Mouse (Mus musculus): Measurements from ENCODE around the gene E2f2. TPM values are rescaled to one million over a fixed set of nuclear protein-coding genes. Genes with fewer than 3 reads are reported as not detected.
A peak's percentile ranks its signal among the peaks of the same experiment; 100 is the strongest.

E2f2 gene
- polyA plus RNA-seq, 1 experiment from 2014 or later, result 9.7 TPM

DNA sequence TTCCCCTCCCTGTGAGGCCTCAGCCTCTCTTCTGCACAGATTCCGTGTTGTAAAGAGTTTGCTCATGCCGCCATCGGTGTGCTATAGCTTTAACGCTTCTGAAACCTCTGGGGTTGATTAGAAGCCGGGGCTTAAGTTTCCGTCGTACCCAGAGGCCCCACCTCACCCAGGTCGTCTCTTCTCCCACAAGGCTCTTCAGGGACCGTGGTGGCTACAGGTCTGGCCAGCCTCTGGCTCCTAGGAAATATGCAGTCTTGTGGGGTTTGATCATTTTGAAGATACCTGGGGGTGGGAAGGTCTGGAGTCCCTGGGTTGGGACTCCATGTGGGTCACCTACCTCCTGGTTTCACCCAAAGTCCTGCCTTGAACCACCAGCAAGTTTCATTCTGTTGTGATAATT is 23.4 kb downstream of the E2f2 start:
- WGBS, result 76% methylated on average over 9 of the region's 9 CpGs
- Histone ChIP-seq H3K4me1 (no peaks in the 10 kb centered on the region), H3K9me3 (replicated peaks) (no peaks in the 10 kb centered on the region), H3K4me2 (no peak overlapping the region), H3K9ac (no peak overlapping the region), H3K4me3 (replicated peaks) (no peak overlapping the region), H3K36me3 (peaks cover 35% of the 10 kb centered on the region), H3K27ac (no peak overlapping the region), H3K27me3 (no peaks in the 10 kb centered on the region)
- no peak for ATAC-seq (replicated peaks; ENCODE audit: low FRiP score)

DNA sequence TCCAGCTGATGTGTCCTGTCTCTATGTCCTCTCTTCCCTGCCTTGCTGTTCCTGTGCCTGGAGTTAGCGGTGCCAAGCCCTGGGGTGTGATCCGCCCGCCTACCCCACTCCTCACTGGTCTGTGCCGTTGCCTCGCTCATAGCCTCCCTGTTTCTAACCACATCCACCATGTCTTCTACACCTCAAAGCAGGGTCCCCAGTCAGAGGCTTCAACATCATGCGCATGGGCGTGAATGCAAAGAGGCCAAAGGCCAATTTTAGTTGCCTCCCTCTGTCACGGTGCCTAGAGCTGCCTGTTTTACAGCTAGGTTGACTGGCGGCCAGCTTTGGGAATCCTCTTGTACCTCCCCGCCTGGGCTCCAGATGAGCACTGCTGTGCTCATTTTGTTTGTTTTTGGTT is 24.0 kb downstream of the E2f2 start:
- no peak overlapping the region for H3K4me2 ChIP-seq
- no peak for ATAC-seq (replicated peaks; ENCODE audit: low FRiP score)
- no peaks in the 10 kb centered on the region for H3K9me3 ChIP-seq (replicated peaks)
- H3K9ac ChIP-seq, result no peak overlapping the region
- no peaks in the 10 kb centered on the region for H3K27me3 ChIP-seq
- H3K4me3 ChIP-seq (replicated peaks), result no peak overlapping the region
- H3K4me1 ChIP-seq, result no peaks in the 10 kb centered on the region
- no peak overlapping the region for H3K27ac ChIP-seq
- H3K36me3 ChIP-seq, result peaks cover 30% of the 10 kb centered on the region
- 68% methylated on average over 10 of the region's 10 CpGs for WGBS

DNA sequence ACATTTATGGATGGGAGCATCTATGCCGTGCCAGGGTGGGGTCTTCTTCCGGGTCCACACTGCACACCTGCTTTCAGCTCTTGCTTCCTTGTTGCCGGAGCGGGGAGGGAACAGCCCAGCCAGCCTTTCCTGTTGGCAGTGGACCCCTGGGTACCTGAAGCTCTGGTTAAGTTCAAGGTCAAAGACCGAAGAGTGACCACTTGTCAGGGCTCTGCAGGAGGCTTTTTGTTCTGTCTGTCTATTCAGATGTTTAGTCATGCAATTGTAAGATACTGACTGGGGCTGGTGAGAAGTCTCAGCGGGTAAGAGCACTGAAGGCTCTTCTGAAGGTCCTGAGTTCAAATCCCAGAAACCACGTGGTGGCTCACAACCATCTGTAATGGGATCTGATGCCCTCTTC is 26.7 kb downstream of the E2f2 start:
- Histone ChIP-seq H3K27me3 (0 out of 2 replicates have a peak, but pooled peaks cover 3% of the 10 kb centered on the region), H3K9me3 (replicated peaks) (no peaks in the 10 kb centered on the region), H3K27ac (no peak overlapping the region), H3K4me2 (no peak overlapping the region), H3K4me3 (replicated peaks) (no peak overlapping the region), H3K36me3 (peaks cover 5% of the 10 kb centered on the region; the same call in 1 of the 2 replicates), H3K4me1 (no peaks in the 10 kb centered on the region), H3K9ac (no peak overlapping the region)
- ATAC-seq (replicated peaks; ENCODE audit: low FRiP score), result no peak
- WGBS, result 80% methylated on average over 7 of the region's 7 CpGs

DNA sequence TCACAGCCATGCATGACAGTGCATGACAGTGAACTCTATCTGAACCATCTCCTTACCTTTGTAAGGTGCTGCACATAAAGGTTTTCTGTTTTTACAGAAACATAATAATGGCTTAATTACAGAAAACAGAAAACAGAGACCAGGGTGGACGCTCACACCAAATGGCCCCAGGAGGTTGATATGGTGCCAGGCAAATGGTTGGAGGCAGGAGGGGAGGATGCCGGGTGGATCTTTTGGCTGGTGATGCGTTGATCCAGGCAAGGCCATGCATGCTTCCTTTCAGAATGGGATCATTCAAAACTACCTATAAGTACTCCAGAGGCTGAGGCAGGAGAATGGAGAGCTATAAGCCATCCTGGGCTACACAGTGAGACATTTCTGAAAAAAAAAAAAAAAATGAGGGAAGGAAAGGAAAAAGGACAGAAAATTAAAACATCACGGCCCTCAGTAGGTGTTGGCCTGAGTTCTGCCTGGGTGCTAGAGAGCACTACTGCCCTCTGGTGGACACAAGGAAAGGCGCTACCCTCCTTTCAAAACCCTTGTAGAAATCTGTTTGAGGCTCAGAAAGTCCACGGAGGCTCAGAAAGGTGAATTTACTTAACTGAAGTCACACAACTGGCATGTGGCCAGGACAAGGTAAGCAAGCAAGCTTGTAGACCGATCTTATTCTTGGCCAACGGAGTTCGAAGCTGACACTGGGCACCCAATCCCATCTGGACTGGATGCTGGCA is 27.5 kb downstream of the E2f2 start:
- ATAC-seq (replicated peaks; ENCODE audit: low FRiP score), result no peak
- Histone ChIP-seq H3K36me3 (no peaks in the 10 kb centered on the region), H3K9me3 (replicated peaks) (no peaks in the 10 kb centered on the region), H3K4me1 (no peaks in the 10 kb centered on the region), H3K4me3 (replicated peaks) (no peak overlapping the region), H3K27me3 (0 out of 2 replicates have a peak, but pooled peaks cover 3% of the 10 kb centered on the region), H3K27ac (no peak overlapping the region), H3K4me2 (no peak overlapping the region), H3K9ac (no peak overlapping the region)
- WGBS, result 30% methylated on average over 9 of the region's 9 CpGs

DNA sequence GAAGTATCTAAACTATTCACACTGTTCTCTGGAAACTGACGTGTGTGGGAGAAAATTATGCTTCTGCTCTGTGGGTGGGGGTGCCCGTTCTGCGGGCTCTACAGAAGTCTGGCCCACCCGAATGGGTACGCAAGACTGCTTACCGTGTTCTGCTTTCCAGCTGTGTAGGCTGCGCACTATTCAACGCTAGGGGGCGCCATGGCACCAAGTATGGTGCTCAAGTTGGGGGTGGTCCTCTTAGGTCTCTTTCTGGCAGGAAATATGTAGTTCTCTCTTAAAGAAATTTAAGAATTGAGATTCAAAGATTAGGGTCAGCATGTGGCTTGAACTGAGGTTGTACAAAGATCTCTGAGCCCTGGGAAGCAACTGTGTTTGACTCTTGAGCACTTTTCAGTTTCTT is 30.3 kb downstream of the E2f2 start:
- no peaks in the 10 kb centered on the region for H3K9me3 ChIP-seq (replicated peaks)
- 7% methylated on average over 9 of the region's 9 CpGs for WGBS
- no peak overlapping the region for H3K4me3 ChIP-seq (replicated peaks)
- 0 out of 2 replicates have a peak, but pooled peaks cover 3% of the 10 kb centered on the region for H3K27me3 ChIP-seq
- H3K36me3 ChIP-seq, result no peaks in the 10 kb centered on the region
- H3K27ac ChIP-seq, result no peak overlapping the region
- no peak overlapping the region for H3K4me2 ChIP-seq
- H3K4me1 ChIP-seq, result peaks cover 20% of the 10 kb centered on the region
- no peak overlapping the region for H3K9ac ChIP-seq
- ATAC-seq (replicated peaks; ENCODE audit: low FRiP score), result no peak

DNA sequence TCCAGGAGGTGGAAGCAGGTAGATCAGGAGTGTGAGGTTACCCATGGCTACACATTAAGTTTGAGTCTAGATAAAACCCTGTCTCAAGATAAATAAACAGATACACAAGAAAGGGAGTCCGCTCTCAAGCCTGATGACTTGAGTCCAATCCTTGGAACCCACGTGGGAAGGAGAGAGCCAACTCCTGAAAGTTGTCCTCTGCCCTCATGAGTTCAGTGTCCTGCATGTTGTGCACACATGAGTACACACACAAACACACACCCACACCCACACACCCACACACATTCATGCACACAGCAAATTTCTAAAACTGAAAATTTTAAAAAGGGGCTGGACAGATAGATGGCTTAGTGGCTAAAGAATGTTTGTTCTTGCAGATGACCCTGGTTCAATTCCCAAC is 32.6 kb downstream of the E2f2 start:
- no peak overlapping the region for H3K27ac ChIP-seq
- H3K27me3 ChIP-seq, result peaks cover 8% of the 10 kb centered on the region; the same call in 1 of the 2 replicates
- ATAC-seq (replicated peaks; ENCODE audit: low FRiP score), result no peak
- 59% methylated on average over 2 of the region's 2 CpGs for whole genome bisulfite sequencing
- peaks cover 21% of the 10 kb centered on the region for H3K4me1 ChIP-seq
- H3K36me3 ChIP-seq, result no peaks in the 10 kb centered on the region
- no peaks in the 10 kb centered on the region for H3K9me3 ChIP-seq (replicated peaks)
- no peak overlapping the region for H3K4me2 ChIP-seq
- H3K9ac ChIP-seq, result no peak overlapping the region
- H3K4me3 ChIP-seq (replicated peaks), result no peak overlapping the region

DNA sequence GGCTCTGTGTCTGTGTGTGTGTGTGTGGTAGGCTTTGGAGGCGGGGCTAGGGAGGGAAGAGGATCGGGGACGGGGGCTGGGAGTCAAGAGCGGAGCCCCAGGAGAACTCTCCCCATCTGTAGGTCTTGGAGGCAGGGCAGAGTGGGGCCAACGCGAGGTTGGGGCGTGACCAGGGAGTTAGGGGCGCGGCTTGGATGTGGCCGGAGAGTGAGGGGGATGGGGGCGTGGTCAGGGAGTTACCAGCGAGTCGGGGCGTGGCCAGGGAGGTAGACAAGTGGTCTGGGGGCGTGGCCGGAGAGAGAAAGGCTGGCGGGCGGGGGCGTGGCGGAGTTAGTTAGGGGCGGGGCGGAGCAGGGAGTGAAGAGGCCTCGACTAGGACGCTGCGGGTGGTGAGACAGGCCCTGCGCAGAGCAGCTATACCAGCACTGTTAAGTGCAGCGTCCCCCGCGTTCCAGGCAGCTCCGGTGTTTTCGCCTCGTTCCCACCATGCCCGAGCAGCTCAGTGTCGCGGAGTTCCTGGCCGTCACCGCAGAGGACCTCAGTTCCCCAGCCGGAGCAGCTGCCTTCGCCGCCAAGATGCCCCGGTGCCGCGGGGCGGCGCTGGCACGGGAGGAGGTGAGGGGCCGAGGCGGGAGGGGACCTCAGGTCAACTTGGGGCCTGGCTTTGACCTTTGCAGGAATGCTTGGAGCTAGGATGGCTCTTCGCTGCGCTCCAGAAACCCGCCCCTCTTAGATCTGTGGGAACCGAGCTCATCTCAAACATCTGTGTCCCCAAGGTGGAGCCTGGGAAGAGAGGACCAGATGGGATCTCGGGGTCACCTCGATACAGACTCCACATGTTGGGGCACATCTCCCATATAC is 34.1 kb downstream of the E2f2 start, which contains the start of gene Asap3:
Asap3 (plus strand) TSS at position 333 of the 861 bp plus-strand sequence.
- Histone ChIP-seq H3K4me2 (peak within 1 kb of the TSS; percentile 96), H3K27me3 (peaks cover 8% of the 10 kb centered on the region; the same call in 1 of the 2 replicates), H3K4me3 (replicated peaks) (peak within 1 kb of the TSS; percentile 61), H3K4me1 (peaks cover 21% of the 10 kb centered on the region), H3K9ac (peak within 1 kb of the TSS; percentile 64), H3K36me3 (no peaks in the 10 kb centered on the region), H3K27ac (peak within 1 kb of the TSS; percentile 75), H3K9me3 (replicated peaks) (no peaks in the 10 kb centered on the region)
- WGBS, result under 1% methylated on average over 54 of the region's 54 CpGs
- ATAC-seq (replicated peaks; ENCODE audit: low FRiP score), result peak; percentile 93

DNA sequence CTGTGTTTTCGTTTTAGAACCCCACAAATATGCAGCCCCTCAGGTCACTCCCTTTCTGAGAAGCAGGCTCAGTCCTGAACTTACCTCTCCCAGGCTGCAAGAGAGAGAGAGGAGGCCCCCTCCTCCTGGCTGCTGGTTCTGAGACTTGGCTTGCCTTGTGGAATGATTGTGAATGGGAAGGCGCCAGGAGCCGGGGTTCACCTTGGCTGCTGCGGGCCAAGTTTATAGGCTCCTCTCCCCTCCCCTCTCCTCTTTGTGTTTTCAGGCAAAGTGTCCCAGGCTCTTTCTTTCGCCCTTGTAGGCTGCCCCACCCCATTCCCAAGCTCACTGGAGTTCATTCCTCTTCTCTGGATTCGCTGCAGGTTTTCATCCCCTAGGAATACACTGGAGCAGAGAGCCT is 34.7 kb downstream of the E2f2 start:
- WGBS, result 4% methylated on average over 6 of the region's 6 CpGs
- Histone ChIP-seq H3K4me1 (peaks cover 21% of the 10 kb centered on the region), H3K9ac (peak overlapping the region; percentile 36), H3K4me3 (replicated peaks) (peak overlapping the region; percentile 61), H3K9me3 (replicated peaks) (no peaks in the 10 kb centered on the region), H3K4me2 (peak overlapping the region; percentile 96), H3K36me3 (no peaks in the 10 kb centered on the region), H3K27ac (no peak overlapping the region), H3K27me3 (peaks cover 8% of the 10 kb centered on the region; the same call in 1 of the 2 replicates)
- no peak for ATAC-seq (replicated peaks; ENCODE audit: low FRiP score)

DNA sequence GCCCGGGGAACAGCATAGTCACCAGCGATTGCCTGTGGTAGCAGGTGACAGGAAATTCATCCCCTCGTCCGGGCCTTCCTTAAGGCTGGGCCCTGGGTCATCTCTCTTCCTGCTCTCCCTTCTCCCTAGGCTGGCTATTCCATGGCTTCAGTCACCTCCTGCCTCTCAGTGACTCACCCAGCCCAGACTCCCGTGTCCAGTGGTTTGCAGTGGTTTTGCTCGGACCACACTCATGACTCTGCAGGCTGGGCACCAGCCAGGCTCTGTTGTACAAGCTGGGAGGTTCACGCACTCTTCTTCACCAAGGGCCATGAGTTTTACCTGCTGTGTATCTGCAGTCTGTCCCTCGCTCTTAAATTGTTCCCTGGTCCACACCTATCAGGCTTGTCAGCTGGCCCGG is 38.7 kb downstream of the E2f2 start:
- ATAC-seq (replicated peaks; ENCODE audit: low FRiP score), result no peak
- no peaks in the 10 kb centered on the region for H3K36me3 ChIP-seq
- H3K4me3 ChIP-seq (replicated peaks), result no peak overlapping the region
- 76% methylated on average over 9 of the region's 9 CpGs for WGBS
- no peak overlapping the region for H3K27ac ChIP-seq
- no peak overlapping the region for H3K4me2 ChIP-seq
- peaks cover 21% of the 10 kb centered on the region for H3K4me1 ChIP-seq
- H3K9ac ChIP-seq, result no peak overlapping the region
- peaks cover 5% of the 10 kb centered on the region; the same call in 1 of the 2 replicates for H3K27me3 ChIP-seq
- H3K9me3 ChIP-seq (replicated peaks), result no peaks in the 10 kb centered on the region

DNA sequence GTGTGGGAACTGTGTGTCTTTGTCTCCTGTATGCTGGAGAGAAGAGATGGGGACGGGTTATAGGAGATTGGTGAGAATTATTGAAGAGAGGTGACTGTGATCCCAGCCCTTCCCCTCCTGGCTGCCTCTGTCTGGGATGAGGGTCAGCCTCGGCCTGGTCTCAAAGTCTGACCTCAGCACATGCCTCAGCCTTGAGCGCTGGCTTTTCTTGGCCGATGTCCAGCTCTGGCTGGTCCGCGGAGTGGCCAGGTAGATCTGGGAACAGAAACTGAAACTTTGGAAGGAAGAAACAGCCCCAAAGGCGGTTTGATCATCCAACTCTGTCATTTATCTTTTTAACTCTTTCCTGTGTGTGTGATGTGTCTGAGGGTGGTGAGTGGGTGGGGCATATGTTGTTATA is 41.4 kb downstream of the E2f2 start:
- Histone ChIP-seq H3K27me3 (no peaks in the 10 kb centered on the region), H3K4me2 (no peak overlapping the region), H3K36me3 (no peaks in the 10 kb centered on the region), H3K4me1 (peaks cover 14% of the 10 kb centered on the region), H3K4me3 (replicated peaks) (no peak overlapping the region), H3K27ac (peak overlapping the region; percentile 56; the same call in 1 of the 2 replicates), H3K9me3 (replicated peaks) (no peaks in the 10 kb centered on the region), H3K9ac (no peak overlapping the region)
- no peak for ATAC-seq (replicated peaks; ENCODE audit: low FRiP score)
- WGBS, result 52% methylated on average over 7 of the region's 7 CpGs

DNA sequence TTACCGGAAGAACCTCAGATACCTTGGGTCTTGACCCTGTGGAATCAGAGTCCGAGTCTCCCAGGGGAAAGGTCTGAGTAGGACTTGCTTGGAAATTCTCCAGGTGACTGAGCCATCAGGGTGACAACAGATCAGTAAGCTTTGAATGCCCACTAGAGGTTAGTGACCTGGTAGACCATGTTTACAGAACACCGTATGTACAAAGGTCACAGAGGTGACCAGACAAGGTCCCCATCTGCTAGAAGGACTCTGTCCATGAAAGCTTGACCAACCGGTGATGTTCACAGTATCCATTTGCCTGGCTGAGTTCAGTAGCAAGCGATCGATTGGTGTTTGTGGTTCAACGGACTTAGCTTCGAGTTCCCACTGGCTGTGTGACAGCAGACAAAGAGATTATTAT is 42.6 kb downstream of the E2f2 start:
- Histone ChIP-seq H3K27ac (no peak overlapping the region), H3K36me3 (no peaks in the 10 kb centered on the region), H3K9me3 (replicated peaks) (no peaks in the 10 kb centered on the region), H3K9ac (no peak overlapping the region), H3K4me3 (replicated peaks) (no peak overlapping the region), H3K27me3 (no peaks in the 10 kb centered on the region), H3K4me2 (no peak overlapping the region), H3K4me1 (peaks cover 24% of the 10 kb centered on the region)
- 88% methylated on average over 8 of the region's 8 CpGs for WGBS
- ATAC-seq (replicated peaks; ENCODE audit: low FRiP score), result no peak

DNA sequence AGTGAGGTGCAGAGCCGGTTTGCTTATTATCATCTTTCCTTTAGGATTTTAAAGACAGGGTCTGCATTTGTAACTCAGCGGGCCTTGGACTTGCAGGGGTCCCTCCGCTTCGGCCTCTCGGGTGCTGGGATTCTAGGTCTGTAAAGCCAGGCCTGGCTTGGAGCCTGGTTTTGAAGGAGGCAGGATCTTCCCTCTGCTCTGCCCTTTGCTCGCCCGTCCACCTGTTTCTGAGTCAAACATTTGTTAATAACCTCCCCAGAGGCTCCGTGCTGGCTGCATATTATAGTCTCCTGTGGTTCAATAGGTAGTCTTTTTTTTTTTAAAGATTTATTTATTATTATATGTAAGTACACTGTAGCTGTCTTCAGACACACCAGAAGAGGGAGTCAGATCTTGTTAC is 43.4 kb downstream of the E2f2 start:
- no peaks in the 10 kb centered on the region for H3K27me3 ChIP-seq
- WGBS, result 92% methylated on average over 8 of the region's 8 CpGs
- H3K4me1 ChIP-seq, result peaks cover 32% of the 10 kb centered on the region
- no peak overlapping the region for H3K4me3 ChIP-seq (replicated peaks)
- no peak overlapping the region for H3K27ac ChIP-seq
- no peaks in the 10 kb centered on the region for H3K9me3 ChIP-seq (replicated peaks)
- no peak overlapping the region for H3K9ac ChIP-seq
- no peaks in the 10 kb centered on the region for H3K36me3 ChIP-seq
- H3K4me2 ChIP-seq, result no peak overlapping the region
- ATAC-seq (replicated peaks; ENCODE audit: low FRiP score), result no peak

All from kidney, embryonic 15.5 days (tissue).